Mouse (Mus musculus): ENCODE measurements around the gene Ranbp3. TPM values are rescaled to one million over a fixed set of nuclear protein-coding genes. Genes with fewer than 3 reads are reported as not detected.

Ranbp3 gene
- polyA plus RNA-seq, 1 experiment from 2014 or later = 40.8 TPM

GRCm38 (mm10) chr17:56651801-56652200 is 21.3 kb upstream of the Ranbp3 start:
- H3K4me3 ChIP-seq (replicated peaks) = no peak overlapping the region
- peak; percentile 66 for ATAC-seq (ENCODE audit: insufficient read depth)
- H3K9me3 ChIP-seq (replicated peaks) = no peaks in the 10 kb centered on the region
- 28% methylated on average over 10 of the region's 10 CpGs for WGBS (ENCODE audit: insufficient replicate concordance)
- peaks cover 3% of the 10 kb centered on the region; the same call in 1 of the 2 replicates for H3K27me3 ChIP-seq
- no peak overlapping the region for H3K27ac ChIP-seq (replicated peaks)
- no peaks in the 10 kb centered on the region for H3K36me3 ChIP-seq (replicated peaks)
- H3K4me1 ChIP-seq (replicated peaks) = peaks cover 11% of the 10 kb centered on the region; the same call in 1 of the 2 replicates
- no peak overlapping the region for H3K4me2 ChIP-seq
- H3K9ac ChIP-seq = no peak overlapping the region

GRCm38 (mm10) chr17:56654771-56655170 is 18.3 kb upstream of the Ranbp3 start:
- no peak overlapping the region for H3K27ac ChIP-seq (replicated peaks)
- no peak overlapping the region for H3K4me3 ChIP-seq (replicated peaks)
- WGBS (ENCODE audit: insufficient replicate concordance) = 33% methylated on average over 2 of the region's 2 CpGs
- no peak overlapping the region for H3K4me2 ChIP-seq
- H3K9me3 ChIP-seq (replicated peaks) = no peaks in the 10 kb centered on the region
- no peaks in the 10 kb centered on the region for H3K36me3 ChIP-seq (replicated peaks)
- H3K4me1 ChIP-seq (replicated peaks) = peaks cover 11% of the 10 kb centered on the region; the same call in 1 of the 2 replicates
- H3K9ac ChIP-seq = no peak overlapping the region
- ATAC-seq (ENCODE audit: insufficient read depth) = no peak
- H3K27me3 ChIP-seq = no peaks in the 10 kb centered on the region

- Histone ChIP-seq H3K27ac (replicated peaks) (no peak overlapping the region), H3K9me3 (replicated peaks) (no peaks in the 10 kb centered on the region), H3K4me3 (replicated peaks) (no peak overlapping the region), H3K4me1 (replicated peaks) (peaks cover 11% of the 10 kb centered on the region; the same call in 1 of the 2 replicates), H3K9ac (no peak overlapping the region), H3K27me3 (peaks cover 3% of the 10 kb centered on the region; the same call in 1 of the 2 replicates), H3K4me2 (no peak overlapping the region), H3K36me3 (replicated peaks) (no peaks in the 10 kb centered on the region)
- no peak for ATAC-seq (ENCODE audit: insufficient read depth)
- WGBS (ENCODE audit: insufficient replicate concordance) = 53% methylated on average over 3 of the region's 3 CpGs
These were observed 17.8 kb upstream of the Ranbp3 start for GRCm38 (mm10) chr17:56655311-56655710.

DNA sequence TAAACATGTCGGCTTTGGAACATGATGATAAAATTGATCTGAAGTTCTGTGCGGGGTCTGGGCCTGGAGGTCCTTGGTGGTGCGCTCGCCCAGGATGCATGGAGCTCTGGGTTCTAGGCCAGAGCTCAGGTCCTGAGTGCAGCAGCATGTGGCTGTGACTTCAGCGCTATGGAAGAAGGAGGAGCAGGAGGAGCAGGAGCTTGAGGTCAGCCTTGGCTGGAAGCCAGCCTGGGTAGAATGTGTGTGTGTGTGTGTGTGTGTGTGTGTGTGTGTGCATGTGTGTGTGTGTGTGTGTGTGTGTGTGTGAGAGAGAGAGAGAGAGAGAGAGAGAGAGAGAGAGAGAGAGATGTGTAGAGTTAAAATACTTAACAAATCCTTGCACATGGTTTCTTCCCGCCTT is 16.9 kb upstream of the Ranbp3 start:
- peaks cover 8% of the 10 kb centered on the region; the same call in 1 of the 2 replicates for H3K27me3 ChIP-seq
- 65% methylated on average over 6 of the region's 6 CpGs for WGBS (ENCODE audit: insufficient replicate concordance)

GRCm38 (mm10) chr17:56663659-56664058 is 9.4 kb upstream of the Ranbp3 start:
- no peak overlapping the region for H3K4me2 ChIP-seq
- H3K27ac ChIP-seq (replicated peaks) = no peak overlapping the region
- 49% methylated on average over 3 of the region's 3 CpGs for WGBS (ENCODE audit: insufficient replicate concordance)
- H3K4me3 ChIP-seq (replicated peaks) = no peak overlapping the region
- no peaks in the 10 kb centered on the region for H3K9me3 ChIP-seq (replicated peaks)
- H3K9ac ChIP-seq = no peak overlapping the region
- peaks cover 55% of the 10 kb centered on the region for H3K27me3 ChIP-seq
- H3K4me1 ChIP-seq (replicated peaks) = peaks cover 12% of the 10 kb centered on the region
- no peak for ATAC-seq (ENCODE audit: insufficient read depth)
- no peaks in the 10 kb centered on the region for H3K36me3 ChIP-seq (replicated peaks)

More for the DNA sequence above, 16.9 kb upstream of the Ranbp3 start:
- H3K4me2 ChIP-seq = no peak overlapping the region
- no peaks in the 10 kb centered on the region for H3K9me3 ChIP-seq (replicated peaks)
- no peak for ATAC-seq (ENCODE audit: insufficient read depth)
- H3K4me1 ChIP-seq (replicated peaks) = peaks cover 11% of the 10 kb centered on the region; the same call in 1 of the 2 replicates
- no peaks in the 10 kb centered on the region for H3K36me3 ChIP-seq (replicated peaks)
- no peak overlapping the region for H3K9ac ChIP-seq
- H3K4me3 ChIP-seq (replicated peaks) = no peak overlapping the region
- H3K27ac ChIP-seq (replicated peaks) = no peak overlapping the region

DNA sequence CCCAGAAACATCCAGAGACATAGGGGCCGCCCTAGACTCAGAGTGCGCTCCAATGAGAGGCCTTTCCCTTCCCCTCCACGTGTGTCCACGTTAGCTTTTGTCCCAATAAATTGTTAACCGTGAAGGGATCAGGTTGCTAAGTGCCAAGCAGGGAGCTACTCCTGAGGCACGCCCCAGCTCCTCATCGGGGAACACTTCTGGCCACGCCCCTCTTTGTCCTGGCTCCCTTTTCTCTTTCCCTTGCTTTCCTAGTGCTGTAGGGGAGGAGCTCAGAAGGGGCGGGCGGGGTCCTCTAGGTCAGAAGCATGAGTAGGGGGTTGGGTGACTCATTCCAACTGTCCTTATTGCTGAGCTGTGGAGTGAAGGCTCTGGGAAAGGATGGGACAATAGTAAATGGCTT is 8.8 kb upstream of the Ranbp3 start:
- Histone ChIP-seq H3K4me2 (no peak overlapping the region), H3K27ac (replicated peaks) (no peak overlapping the region), H3K9me3 (replicated peaks) (no peaks in the 10 kb centered on the region), H3K4me3 (replicated peaks) (no peak overlapping the region), H3K4me1 (replicated peaks) (peaks cover 17% of the 10 kb centered on the region), H3K9ac (no peak overlapping the region), H3K27me3 (peaks cover 61% of the 10 kb centered on the region), H3K36me3 (replicated peaks) (no peaks in the 10 kb centered on the region)
- ATAC-seq (ENCODE audit: insufficient read depth) = no peak
- WGBS (ENCODE audit: insufficient replicate concordance) = 22% methylated on average over 10 of the region's 10 CpGs

GRCm38 (mm10) chr17:56666384-56666783 is 6.7 kb upstream of the Ranbp3 start:
- 58% methylated on average over 4 of the region's 4 CpGs for WGBS (ENCODE audit: insufficient replicate concordance)
- Histone ChIP-seq H3K4me1 (replicated peaks) (peaks cover 17% of the 10 kb centered on the region), H3K9ac (no peak overlapping the region), H3K4me2 (no peak overlapping the region), H3K27me3 (peaks cover 55% of the 10 kb centered on the region), H3K4me3 (replicated peaks) (no peak overlapping the region), H3K9me3 (replicated peaks) (no peaks in the 10 kb centered on the region), H3K36me3 (replicated peaks) (no peaks in the 10 kb centered on the region), H3K27ac (replicated peaks) (no peak overlapping the region)
- ATAC-seq (ENCODE audit: insufficient read depth) = no peak

GRCm38 (mm10) chr17:56667591-56667990 is 5.5 kb upstream of the Ranbp3 start:
- Histone ChIP-seq H3K4me1 (replicated peaks) (peaks cover 24% of the 10 kb centered on the region), H3K9ac (no peak overlapping the region), H3K36me3 (replicated peaks) (no peaks in the 10 kb centered on the region), H3K27ac (replicated peaks) (no peak overlapping the region), H3K9me3 (replicated peaks) (no peaks in the 10 kb centered on the region), H3K4me2 (no peak overlapping the region), H3K4me3 (replicated peaks) (no peak overlapping the region), H3K27me3 (peaks cover 48% of the 10 kb centered on the region)
- 39% methylated on average over 3 of the region's 3 CpGs for WGBS (ENCODE audit: insufficient replicate concordance)
- no peak for ATAC-seq (ENCODE audit: insufficient read depth)

- WGBS (ENCODE audit: insufficient replicate concordance) = 4% methylated on average over 31 of the region's 31 CpGs
- ATAC-seq (ENCODE audit: insufficient read depth) = no peak
- peak overlapping the region; percentile 15; the same call in 1 of the 2 replicates for H3K9ac ChIP-seq
These were observed 4.5 kb upstream of the Ranbp3 start for GRCm38 (mm10) chr17:56668384-56669144.

GRCm38 (mm10) chr17:56669766-56670165 is 3.3 kb upstream of the Ranbp3 start:
- no peak for ATAC-seq (ENCODE audit: insufficient read depth)
- Histone ChIP-seq H3K4me1 (replicated peaks) (peaks cover 35% of the 10 kb centered on the region), H3K9me3 (replicated peaks) (no peaks in the 10 kb centered on the region), H3K9ac (no peak overlapping the region), H3K27ac (replicated peaks) (no peak overlapping the region), H3K27me3 (peaks cover 33% of the 10 kb centered on the region), H3K36me3 (replicated peaks) (0 out of 2 replicates have a peak, but pooled peaks cover under 1% of the 10 kb centered on the region), H3K4me2 (no peak overlapping the region), H3K4me3 (replicated peaks) (no peak overlapping the region)
- 80% methylated on average over 8 of the region's 8 CpGs for WGBS (ENCODE audit: insufficient replicate concordance)

More at GRCm38 (mm10) chr17:56668384-56669144, 4.5 kb upstream of the Ranbp3 start:
- peak overlapping the region; percentile 71 for H3K4me2 ChIP-seq
- H3K27ac ChIP-seq (replicated peaks) = no peak overlapping the region
- peak overlapping the region; percentile 45 for H3K4me3 ChIP-seq (replicated peaks)
- H3K36me3 ChIP-seq (replicated peaks) = no peaks in the 10 kb centered on the region
- no peaks in the 10 kb centered on the region for H3K9me3 ChIP-seq (replicated peaks)
- peaks cover 39% of the 10 kb centered on the region for H3K27me3 ChIP-seq
- peaks cover 26% of the 10 kb centered on the region for H3K4me1 ChIP-seq (replicated peaks)

DNA sequence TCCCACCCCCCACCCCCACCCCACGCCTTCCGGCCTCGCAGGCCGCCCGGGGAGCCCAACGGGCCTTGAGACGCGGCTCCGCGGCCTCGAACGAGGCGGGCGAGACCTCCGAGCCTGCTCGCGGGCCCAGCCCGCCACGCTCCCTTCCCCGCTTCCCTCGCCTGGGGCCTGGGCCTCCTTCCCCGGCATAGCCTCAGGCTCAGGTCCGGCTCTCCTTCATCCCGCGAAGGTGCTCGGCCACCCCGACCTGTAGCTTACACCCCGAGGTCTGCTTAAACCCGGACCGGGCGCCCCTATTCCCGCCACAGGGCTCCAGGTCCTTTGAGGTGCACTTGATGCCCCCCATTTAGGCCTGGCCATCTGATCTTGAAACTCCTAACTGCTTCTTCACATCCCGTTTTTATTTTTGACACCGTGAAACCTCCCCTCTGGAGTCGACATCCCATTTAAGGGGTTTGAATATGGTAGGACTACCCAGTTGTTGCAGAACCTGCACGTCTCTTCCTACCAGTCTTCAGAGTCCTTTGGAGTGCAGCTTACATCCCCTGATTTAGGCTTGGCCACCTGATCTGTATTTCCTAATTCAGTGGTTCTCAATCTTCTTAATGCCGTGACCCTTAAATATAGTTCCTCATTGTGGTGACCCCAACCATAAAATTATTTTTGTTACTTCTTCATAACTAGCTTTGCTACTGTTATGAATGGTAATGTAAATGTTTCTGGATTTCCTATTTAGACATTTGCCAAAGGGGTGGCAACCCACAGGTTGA is 738 bp downstream of the Ranbp3 start:
- ATAC-seq (ENCODE audit: insufficient read depth) = peak; percentile 17; the same call in 1 of the 2 replicates
- H3K4me1 ChIP-seq (replicated peaks) = peaks cover 40% of the 10 kb centered on the region
- WGBS (ENCODE audit: insufficient replicate concordance) = under 1% methylated on average over 37 of the region's 37 CpGs
- H3K9me3 ChIP-seq (replicated peaks) = no peaks in the 10 kb centered on the region
- peak overlapping the region; percentile 91 for H3K4me3 ChIP-seq (replicated peaks)
- peak overlapping the region; percentile 90 for H3K27ac ChIP-seq (replicated peaks)
- peak overlapping the region; percentile 98 for H3K9ac ChIP-seq
- peaks cover 39% of the 10 kb centered on the region for H3K36me3 ChIP-seq (replicated peaks)
- H3K27me3 ChIP-seq = peaks cover 7% of the 10 kb centered on the region; the same call in 1 of the 2 replicates
- peak overlapping the region; percentile 82 for H3K4me2 ChIP-seq

Measured in liver, embryonic 15.5 days (tissue).